Mouse (Mus musculus) CD4-positive helper T cell, adult 2 months (primary cell): Measurements from ENCODE around the gene Gjb4.

Experiments used
- DNase-seq: peaks from one replicate; pipeline ENCODE4 v3.0.0-alpha.2; 2012; ENCODE audit warnings: low read depth, missing footprints, low spot score

Gene Gjb4

DNA sequence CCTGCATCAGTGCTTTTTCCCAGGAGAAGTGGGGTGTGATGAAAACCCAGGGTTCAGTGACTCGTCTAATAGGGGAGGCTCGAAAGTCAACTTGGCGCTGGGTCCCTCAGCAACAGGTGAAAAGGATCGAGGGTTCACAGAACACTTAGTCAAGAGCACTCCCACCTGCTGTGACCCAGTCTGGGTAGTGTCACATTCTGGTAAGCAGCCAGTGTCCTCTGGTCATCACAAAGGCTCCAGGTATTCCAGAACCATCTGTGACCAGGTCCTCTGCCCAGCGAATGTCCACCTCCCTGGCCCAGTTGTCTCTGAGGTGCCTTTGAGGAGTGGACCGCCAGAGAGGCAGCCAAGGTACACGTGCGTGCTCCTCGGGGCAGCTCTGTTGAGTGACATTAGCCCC, 42.3 kb downstream of the Gjb4 start:
- DNase-seq: no peak

DNA sequence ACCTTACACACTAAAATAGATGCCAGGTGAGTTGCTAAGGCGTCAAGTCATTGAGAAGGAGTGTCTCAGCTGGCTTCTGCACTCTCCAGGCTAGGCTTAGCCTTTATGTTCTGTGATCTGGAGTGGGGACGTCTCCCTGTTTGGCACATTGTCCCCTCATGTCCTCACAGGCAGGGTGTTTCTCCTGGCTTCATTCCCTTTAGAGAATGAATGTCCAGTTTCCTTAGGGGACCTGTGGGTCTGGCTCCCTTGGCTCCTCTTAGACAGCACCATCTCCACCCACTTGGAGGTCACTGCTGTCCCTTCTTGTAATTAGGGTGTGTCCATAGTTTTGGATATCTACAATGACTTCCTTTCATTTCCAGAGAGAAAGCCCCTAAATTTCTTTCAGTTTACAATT, 47.0 kb downstream of the Gjb4 start:
- no peak for DNase-seq

DNA sequence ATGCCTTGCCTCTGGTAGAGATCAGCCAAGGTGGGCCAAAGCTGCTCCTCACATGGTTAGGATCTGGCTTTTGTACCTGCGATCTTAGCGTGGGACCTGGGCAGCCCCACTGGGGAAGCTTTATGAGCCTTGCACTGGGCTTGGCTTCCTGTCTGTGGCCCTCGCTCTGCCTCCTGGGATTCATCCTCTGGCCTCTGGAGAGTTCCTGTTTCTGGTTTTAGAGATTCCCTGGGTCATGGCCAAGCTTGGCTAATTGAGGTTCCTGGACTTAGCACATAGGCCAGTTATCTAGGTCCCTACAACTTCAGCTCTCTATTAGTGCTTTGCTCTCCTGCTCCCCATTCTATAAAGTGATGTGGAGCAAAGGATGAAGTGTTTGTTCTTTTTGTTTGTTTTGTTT, 50.1 kb downstream of the Gjb4 start:
- DNase-seq: no peak
